Mouse (Mus musculus) thymus, postnatal 14 days (tissue): ENCODE data around the gene Ier5.

Source experiments
- DNase-seq: peaks from one replicate; pipeline ENCODE4 v3.0.0; 2021

The Ier5 gene

GRCm38 (mm10) chr1:155099280-155099848 is at the start of gene Ier5:
TSS of gene Ier5 (minus strand) at chr1:155099636.
- DNase-seq: peak; percentile 97

- DNase-seq: no peak
These were observed 47.8 kb upstream of the Ier5 start for GRCm38 (mm10) chr1:155147228-155147627.

GRCm38 (mm10) chr1:155146572-155146980 is 47.1 kb upstream of the Ier5 start, which contains the start of gene Mr1:
TSS of gene Mr1 (minus strand) at chr1:155146814.
- DNase-seq: peak; percentile 68

- DNase-seq: peak; percentile 64
These were observed 46.2 kb upstream of the Ier5 start for GRCm38 (mm10) chr1:155145620-155146019.

- DNase-seq: peak; percentile 85
These were observed 40.6 kb upstream of the Ier5 start for GRCm38 (mm10) chr1:155140076-155140475.

GRCm38 (mm10) chr1:155138795-155139194 is 39.4 kb upstream of the Ier5 start:
- DNase-seq: no peak

- DNase-seq: no peak
These were observed 35.4 kb upstream of the Ier5 start for GRCm38 (mm10) chr1:155134866-155135265.

GRCm38 (mm10) chr1:155127429-155127934 is 28.0 kb upstream of the Ier5 start:
- no peak for DNase-seq

GRCm38 (mm10) chr1:155126716-155127115 is 27.3 kb upstream of the Ier5 start:
- DNase-seq: no peak

GRCm38 (mm10) chr1:155124397-155124796 is 25.0 kb upstream of the Ier5 start:
- DNase-seq: no peak

- no peak for DNase-seq
These were observed 22.8 kb upstream of the Ier5 start for GRCm38 (mm10) chr1:155121977-155122939.

GRCm38 (mm10) chr1:155119719-155120118 is 20.3 kb upstream of the Ier5 start:
- DNase-seq: no peak

GRCm38 (mm10) chr1:155113946-155114345 is 14.5 kb upstream of the Ier5 start:
- no peak for DNase-seq

- DNase-seq: no peak
These were observed 13.4 kb upstream of the Ier5 start for GRCm38 (mm10) chr1:155112875-155113274.

- no peak for DNase-seq
These were observed 12.7 kb upstream of the Ier5 start for GRCm38 (mm10) chr1:155112118-155112517.

GRCm38 (mm10) chr1:155111491-155111890 is 12.1 kb upstream of the Ier5 start:
- no peak for DNase-seq

GRCm38 (mm10) chr1:155109387-155110350 is 10.2 kb upstream of the Ier5 start:
- no peak for DNase-seq

- DNase-seq: no peak
These were observed 9.0 kb upstream of the Ier5 start for GRCm38 (mm10) chr1:155108412-155108811.

GRCm38 (mm10) chr1:155107843-155108242 is 8.4 kb upstream of the Ier5 start:
- no peak for DNase-seq

GRCm38 (mm10) chr1:155106310-155106709 is 6.9 kb upstream of the Ier5 start:
- DNase-seq: no peak

GRCm38 (mm10) chr1:155103991-155104390 is 4.6 kb upstream of the Ier5 start:
- no peak for DNase-seq

GRCm38 (mm10) chr1:155102631-155103030 is 3.2 kb upstream of the Ier5 start:
- DNase-seq: no peak
